Mouse (Mus musculus) stomach, postnatal 0 days (tissue): Measurements from ENCODE around the gene Rbl2.

Experiments used
- CTCF ChIP-seq: IDR thresholded peaks from 2 replicates; pipeline ENCODE4 v1.5.1; 2016; ENCODE audit warnings: antibody characterized with exemption, low read depth, mild to moderate bottlenecking, moderate library complexity
- EP300 ChIP-seq: optimal IDR thresholded peaks from 2 replicates; pipeline ENCODE3; 2016; ENCODE audit warnings: antibody characterized with exemption

GRCm38 (mm10) chr8:91114910-91115309, 45.1 kb downstream of the Rbl2 start:
- no peak for TF ChIP-seq EP300
- no peak for TF ChIP-seq CTCF
